Mouse (Mus musculus): ENCODE results near the gene Emp3.

Emp3 gene

GRCm38 (mm10) chr7:45870282-45871058, 50.7 kb downstream of the Emp3 start:
- no peak for DNase-seq (ENCODE audit: low read depth, low spot score)

- no peak for DNase-seq (ENCODE audit: low read depth, low spot score)
These were observed 51.4 kb downstream of the Emp3 start for GRCm38 (mm10) chr7:45869787-45870186.

- no peak for DNase-seq (ENCODE audit: low read depth, low spot score)
These were observed 52.0 kb downstream of the Emp3 start for GRCm38 (mm10) chr7:45869107-45869670.

All from retina, adult 2 months (tissue).